Mouse (Mus musculus) C2C12 (cell line): Measurements from ENCODE around the gene Mrnip. TPM values are rescaled to one million over a fixed set of nuclear protein-coding genes. Genes with fewer than 3 reads are reported as not detected.
A peak's percentile ranks its signal among the peaks of the same experiment; 100 is the strongest.

ENCODE experiments used
- H3K27me3 ChIP-seq: one replicate; pipeline ENCODE4 v1.6.1; 2011; ENCODE audit not compliant: control insufficient read depth, insufficient read depth, insufficient read length
- H3K36me3 ChIP-seq: one replicate; pipeline ENCODE4 v1.6.1; 2011; ENCODE audit not compliant: control insufficient read depth, insufficient read depth
- H3K4me3 ChIP-seq: one replicate; pipeline ENCODE4 v1.5.1; 2011; ENCODE audit warnings: mild to moderate bottlenecking, control low read depth; ENCODE audit not compliant: poor library complexity, insufficient read depth, severe bottlenecking
- H3K79me2 ChIP-seq: one replicate; pipeline ENCODE4 v1.6.1; 2011; ENCODE audit not compliant: control insufficient read depth, insufficient read depth
- H3K79me3 ChIP-seq: one replicate; pipeline ENCODE4 v1.6.1; 2011; ENCODE audit warnings: low read depth, control low read depth
- H3ac ChIP-seq: one replicate; pipeline ENCODE3; 2011; ENCODE audit warnings: low read depth; ENCODE audit not compliant: control insufficient read depth, insufficient read length
- CEBPB ChIP-seq: IDR thresholded peaks from one replicate; pipeline ENCODE4 v1.6.1; 2011; ENCODE audit warnings: low read depth, mild to moderate bottlenecking, control low read depth, moderate library complexity
- CTCF ChIP-seq: IDR thresholded peaks from one replicate; pipeline ENCODE4 v1.5.1; 2011; ENCODE audit not compliant: control insufficient read depth, insufficient read depth, insufficient read length
- FOSL1 ChIP-seq: IDR thresholded peaks from one replicate; pipeline ENCODE4 v1.8.0; 2011; ENCODE audit warnings: mild to moderate bottlenecking, low read length; ENCODE audit not compliant: poor library complexity, insufficient read depth, severe bottlenecking
- MAX ChIP-seq: IDR thresholded peaks from one replicate; pipeline ENCODE4 v1.6.1; 2011; ENCODE audit warnings: mild to moderate bottlenecking, control low read depth
- MYOD1 ChIP-seq: IDR thresholded peaks from one replicate; pipeline ENCODE4 v1.6.1; 2011; ENCODE audit warnings: low read depth; ENCODE audit not compliant: control insufficient read depth, insufficient read length
- MYOG ChIP-seq: IDR thresholded peaks from one replicate; pipeline ENCODE4 v1.6.1; 2011; ENCODE audit not compliant: control insufficient read depth, insufficient read length; ENCODE audit errors: extremely low read depth
- USF1 ChIP-seq: IDR thresholded peaks from one replicate; pipeline ENCODE4 v1.6.1; 2011; ENCODE audit warnings: low read depth, mild to moderate bottlenecking, control low read depth, moderate library complexity
- polyA plus RNA-seq: library from polyadenylated mRNA; unstranded; fragments of >200 nt; fragmentation: generic; extraction: Trizol; gene quantifications from one replicate; pipeline ENCODE4 v1.2.1, GENCODE M21; 2012; ENCODE audit warnings: missing spikeins

Gene Mrnip
- polyA plus RNA-seq, 1 experiment: 4.7 TPM

DNA sequence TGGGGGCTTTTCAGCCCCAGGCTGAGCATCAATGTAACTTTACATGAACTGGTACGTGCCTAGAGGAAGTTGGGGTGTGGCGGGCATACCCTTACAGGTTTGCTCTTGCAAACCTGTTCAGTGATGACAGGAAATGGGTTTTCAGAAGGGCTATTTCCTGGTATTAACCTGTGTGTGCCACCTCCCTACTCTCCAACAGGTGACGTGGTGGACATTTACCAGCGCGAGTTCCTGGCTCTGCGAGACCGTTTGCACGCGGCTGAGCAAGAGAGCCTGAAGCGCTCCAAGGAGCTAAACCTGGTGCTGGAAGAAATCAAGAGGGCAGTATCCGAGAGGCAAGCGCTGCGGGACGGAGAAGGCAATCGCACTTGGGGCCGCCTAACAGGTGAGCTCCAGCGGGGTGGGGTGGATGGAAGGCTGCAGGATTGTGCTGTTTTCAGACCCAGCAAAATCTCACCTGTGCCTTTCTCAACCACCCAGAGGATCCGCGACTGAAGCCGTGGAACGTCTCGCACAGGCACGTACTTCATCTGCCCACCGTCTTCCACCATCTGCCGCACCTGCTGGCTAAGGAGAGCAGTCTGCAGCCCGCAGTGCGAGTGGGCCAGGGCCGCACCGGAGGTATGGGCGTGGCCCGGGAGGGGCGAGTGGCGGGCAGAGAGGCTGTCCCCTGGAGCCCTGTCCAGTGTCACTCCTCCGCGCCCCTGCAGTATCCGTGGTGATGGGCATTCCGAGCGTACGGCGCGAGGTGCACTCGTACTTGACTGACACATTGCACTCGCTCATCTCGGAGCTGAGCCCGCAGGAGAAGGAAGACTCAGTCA is 56.4 kb downstream of the Mrnip start:
- no peak overlapping the region for H3K4me3 ChIP-seq

DNA sequence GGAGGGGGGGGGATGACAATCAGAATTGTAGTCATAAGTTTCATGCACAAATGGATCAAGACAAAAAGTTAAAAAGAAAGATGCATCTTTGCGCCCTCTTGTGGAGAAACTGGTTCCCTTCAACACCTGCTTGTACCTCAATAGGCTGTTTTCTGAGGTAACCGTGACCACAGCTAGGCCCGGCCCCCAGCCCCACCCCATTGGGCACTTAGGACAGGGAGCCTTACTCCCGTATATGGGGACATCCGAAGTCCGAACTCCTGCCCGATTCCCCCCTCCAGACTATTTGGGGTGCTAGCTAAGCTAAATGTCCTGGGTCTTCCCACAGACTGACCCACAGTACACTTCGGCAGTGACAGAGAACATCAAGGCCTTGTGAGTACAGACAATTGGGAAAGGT is 57.2 kb downstream of the Mrnip start:
- TF ChIP-seq USF1 (no peak), CTCF (peak; percentile 44), MAX (no peak)
- Histone ChIP-seq H3K27me3 (no peaks in the 10 kb centered on the region), H3K4me3 (no peak overlapping the region), H3K79me2 (peaks cover 55% of the 10 kb centered on the region), H3K36me3 (peaks cover 77% of the 10 kb centered on the region), H3ac (no peak overlapping the region), H3K79me3 (peaks cover 32% of the 10 kb centered on the region)

More for the DNA sequence above, 56.4 kb downstream of the Mrnip start:
- peaks cover 62% of the 10 kb centered on the region for H3K79me2 ChIP-seq
- no peak overlapping the region for H3ac ChIP-seq
- no peaks in the 10 kb centered on the region for H3K27me3 ChIP-seq
- H3K36me3 ChIP-seq: peaks cover 69% of the 10 kb centered on the region
- peaks cover 39% of the 10 kb centered on the region for H3K79me3 ChIP-seq
- TF ChIP-seq USF1: no peak
- TF ChIP-seq MYOG: no peak
- TF ChIP-seq CEBPB: no peak

DNA sequence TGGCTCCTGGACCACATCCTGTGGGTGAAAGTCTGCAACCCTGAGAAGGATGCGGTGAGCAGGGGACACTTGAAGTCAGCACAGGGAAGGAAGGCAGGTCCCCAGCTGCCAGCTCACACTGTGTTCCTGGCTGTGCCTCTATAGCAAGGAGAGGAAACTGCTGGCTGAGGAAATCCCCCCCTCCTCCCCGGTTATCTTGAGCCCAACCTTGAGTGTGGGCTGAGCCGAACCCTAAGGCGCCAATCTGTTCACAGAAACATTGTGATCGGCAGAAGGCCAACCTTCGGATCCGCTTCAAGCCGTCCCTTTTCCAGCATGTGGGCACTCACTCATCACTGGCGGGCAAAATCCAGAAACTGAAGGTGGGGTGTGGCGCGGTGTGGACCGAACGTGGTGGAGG is 58.8 kb downstream of the Mrnip start:
- TF ChIP-seq MYOD1: no peak
- no peak for TF ChIP-seq CEBPB
- TF ChIP-seq MYOG: no peak
- no peak for TF ChIP-seq USF1
- TF ChIP-seq MAX: no peak
- TF ChIP-seq FOSL1: no peak
- TF ChIP-seq CTCF: no peak
- Histone ChIP-seq H3K36me3 (peaks cover 72% of the 10 kb centered on the region), H3ac (no peak overlapping the region), H3K79me3 (peaks cover 16% of the 10 kb centered on the region), H3K27me3 (no peaks in the 10 kb centered on the region), H3K79me2 (peaks cover 39% of the 10 kb centered on the region), H3K4me3 (no peak overlapping the region)

DNA sequence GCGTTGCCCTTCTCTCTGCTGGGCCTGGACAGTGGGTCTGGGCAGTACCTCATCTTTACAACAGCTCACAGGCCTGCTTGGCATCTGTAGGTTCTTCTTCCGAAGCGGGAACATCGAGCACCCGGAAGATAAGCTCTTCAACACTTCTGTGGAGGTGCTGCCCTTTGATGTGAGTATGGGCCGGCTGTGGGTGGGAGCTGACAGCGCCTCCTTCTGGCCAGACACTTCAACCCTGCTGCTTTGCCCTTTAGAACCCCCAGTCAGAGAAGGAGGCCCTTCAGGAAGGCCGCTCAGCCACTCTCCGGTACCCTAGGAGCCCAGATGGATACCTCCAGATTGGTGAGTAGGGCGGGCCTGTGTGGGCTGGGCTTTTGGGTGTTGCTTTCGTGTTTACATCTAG is 59.7 kb downstream of the Mrnip start:
- H3K27me3 ChIP-seq: no peaks in the 10 kb centered on the region
- no peak overlapping the region for H3ac ChIP-seq
- TF ChIP-seq MYOD1 (no peak), CTCF (no peak), MAX (no peak), FOSL1 (no peak)
- no peak overlapping the region for H3K4me3 ChIP-seq
- H3K79me3 ChIP-seq: peaks cover 10% of the 10 kb centered on the region
- peaks cover 70% of the 10 kb centered on the region for H3K36me3 ChIP-seq
- H3K79me2 ChIP-seq: peaks cover 29% of the 10 kb centered on the region

DNA sequence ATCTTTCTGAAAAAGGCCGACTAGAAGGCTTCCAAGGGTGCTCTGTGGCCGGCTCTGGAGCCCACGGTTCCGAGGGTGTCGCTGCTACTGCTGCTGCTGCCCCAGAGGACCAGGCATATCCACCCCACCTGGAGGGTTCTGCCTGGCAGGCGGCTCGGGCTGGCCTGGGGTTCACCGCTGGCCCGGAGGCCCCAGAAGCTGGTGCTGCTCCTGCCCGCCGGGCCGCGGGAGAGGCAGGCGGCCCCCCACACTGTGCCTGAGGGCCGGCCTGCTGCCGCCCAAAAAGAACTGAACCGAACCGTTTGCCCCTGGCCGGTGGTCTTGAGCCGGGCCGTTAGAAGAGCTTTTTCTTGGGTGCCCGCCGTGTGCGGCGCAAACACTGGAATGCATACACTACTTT is 60.4 kb downstream of the Mrnip start:
- Histone ChIP-seq H3K27me3 (no peaks in the 10 kb centered on the region), H3ac (no peak overlapping the region), H3K79me2 (peaks cover 23% of the 10 kb centered on the region), H3K79me3 (peaks cover 3% of the 10 kb centered on the region), H3K4me3 (no peak overlapping the region), H3K36me3 (peaks cover 66% of the 10 kb centered on the region)
- TF ChIP-seq FOSL1 (no peak), MYOG (no peak), MYOD1 (no peak), CTCF (no peak), USF1 (no peak), CEBPB (no peak), MAX (no peak)

DNA sequence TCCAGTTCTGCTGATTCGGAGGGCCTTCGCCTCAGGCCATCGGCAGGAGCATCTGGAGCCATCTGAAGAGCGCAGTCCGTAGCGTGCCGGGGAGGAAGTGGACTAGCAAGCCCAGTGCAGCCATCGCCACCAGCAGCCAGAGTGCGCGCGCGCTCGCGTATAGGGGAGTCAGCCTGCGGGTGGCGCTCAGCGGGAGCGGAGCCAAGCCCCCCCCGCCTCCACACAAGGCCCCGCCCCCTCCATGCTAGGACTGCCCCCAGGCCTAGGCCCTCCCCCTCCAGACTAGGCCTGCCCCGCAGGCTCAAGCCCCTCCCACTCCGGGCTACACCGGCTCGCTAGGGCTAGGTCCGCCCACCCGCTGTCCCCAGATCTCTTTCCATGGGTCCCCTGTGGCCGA is 62.3 kb downstream of the Mrnip start:
- H3K79me2 ChIP-seq: peaks cover 7% of the 10 kb centered on the region
- no peaks in the 10 kb centered on the region for H3K79me3 ChIP-seq
- H3K36me3 ChIP-seq: peaks cover 49% of the 10 kb centered on the region
- TF ChIP-seq CEBPB (no peak), CTCF (peak; percentile 95)
- H3K27me3 ChIP-seq: no peaks in the 10 kb centered on the region
- no peak overlapping the region for H3K4me3 ChIP-seq
- peak overlapping the region; percentile 22 for H3ac ChIP-seq
